Mouse (Mus musculus): Measurements from ENCODE around the gene Phldb3. TPM values are rescaled to one million over a fixed set of nuclear protein-coding genes. Genes with fewer than 3 reads are reported as not detected.

Phldb3 gene
- polyA plus RNA-seq, 1 experiment from 2014 or later, result 0.17 TPM

GRCm38 (mm10) chr7:24671944-24672439 lies 61.4 kb downstream of the Phldb3 start:
- no peak for ATAC-seq (replicated peaks; ENCODE audit: low FRiP score)
- 91% methylated on average over 23 of the region's 23 CpGs for WGBS
- Histone ChIP-seq H3K4me3 (replicated peaks) (no peak overlapping the region), H3K9me3 (replicated peaks) (no peaks in the 10 kb centered on the region), H3K9ac (no peak overlapping the region), H3K4me2 (no peak overlapping the region), H3K27me3 (no peaks in the 10 kb centered on the region), H3K4me1 (no peaks in the 10 kb centered on the region), H3K27ac (no peak overlapping the region), H3K36me3 (no peaks in the 10 kb centered on the region)

- Histone ChIP-seq H3K4me1 (no peaks in the 10 kb centered on the region), H3K9ac (no peak within 1 kb of the TSS), H3K27me3 (no peaks in the 10 kb centered on the region), H3K4me3 (replicated peaks) (no peak within 1 kb of the TSS), H3K4me2 (no peak within 1 kb of the TSS), H3K9me3 (replicated peaks) (no peaks in the 10 kb centered on the region), H3K27ac (no peak within 1 kb of the TSS), H3K36me3 (no peaks in the 10 kb centered on the region)
- WGBS, result 86% methylated on average over 9 of the region's 9 CpGs
- ATAC-seq (replicated peaks; ENCODE audit: low FRiP score), result no peak
Observed at GRCm38 (mm10) chr7:24676575-24676974, 66.0 kb downstream of the Phldb3 start, which contains the start of gene Tex101. Gene Tex101 (minus strand): TSS chr7:24676675.

Other genes with a start within 250 kb of the Phldb3 start
- gene Kcnn4, start 240.5 kb upstream of the Phldb3 start, polyA plus RNA-seq (2015; fragmentation: Nextera tagmentation; extraction: Ambion mirVana), result 4.9 and 5.5 TPM in 2 replicates
- 28.0 and 32.8 TPM in 2 replicates for gene Smg9, start 211.1 kb upstream of the Phldb3 start, polyA plus RNA-seq (2015; fragmentation: Nextera tagmentation; extraction: Ambion mirVana)
- gene Irgc1, start 158.5 kb upstream of the Phldb3 start, polyA plus RNA-seq (2015; fragmentation: Nextera tagmentation; extraction: Ambion mirVana), result not detected in 2 replicates
- gene Plaur, start 148.3 kb upstream of the Phldb3 start, polyA plus RNA-seq (2015; fragmentation: Nextera tagmentation; extraction: Ambion mirVana), result 14.4 and 15.3 TPM in 2 replicates
- 6.8 and 7.3 TPM in 2 replicates for gene Cadm4, start 128.7 kb upstream of the Phldb3 start, polyA plus RNA-seq (2015; fragmentation: Nextera tagmentation; extraction: Ambion mirVana)
- gene Zfp428, start 103.8 kb upstream of the Phldb3 start, polyA plus RNA-seq (2015; fragmentation: Nextera tagmentation; extraction: Ambion mirVana), result 61.6 and 66.6 TPM in 2 replicates
- gene AC161166.1, start 98.3 kb upstream of the Phldb3 start, polyA plus RNA-seq (2015; fragmentation: Nextera tagmentation; extraction: Ambion mirVana), result 0.48 and 0.68 TPM in 2 replicates
- gene Irgq, start 80.1 kb upstream of the Phldb3 start, polyA plus RNA-seq (2015; fragmentation: Nextera tagmentation; extraction: Ambion mirVana), result 7.4 and 8.3 TPM in 2 replicates
- gene Pinlyp, start 64.6 kb upstream of the Phldb3 start, polyA plus RNA-seq (2015; fragmentation: Nextera tagmentation; extraction: Ambion mirVana), result 0.31 and 0.33 TPM in 2 replicates
- gene Xrcc1, start 64.5 kb upstream of the Phldb3 start, polyA plus RNA-seq (2015; fragmentation: Nextera tagmentation; extraction: Ambion mirVana), result 117 and 137 TPM in 2 replicates
- 46.8 and 48.4 TPM in 2 replicates for gene Ethe1, start 23.2 kb upstream of the Phldb3 start, polyA plus RNA-seq (2015; fragmentation: Nextera tagmentation; extraction: Ambion mirVana)
- 4.0 and 5.5 TPM in 2 replicates for gene Zfp575, start 23.1 kb upstream of the Phldb3 start, polyA plus RNA-seq (2015; fragmentation: Nextera tagmentation; extraction: Ambion mirVana)
- 1.0 and 1.2 TPM in 2 replicates for gene Lypd3, start 25.8 kb downstream of the Phldb3 start, polyA plus RNA-seq (2015; fragmentation: Nextera tagmentation; extraction: Ambion mirVana)
- not detected in 2 replicates for gene Tex101, start 65.9 kb downstream of the Phldb3 start, polyA plus RNA-seq (2015; fragmentation: Nextera tagmentation; extraction: Ambion mirVana)
- gene BC049730, start 98.5 kb downstream of the Phldb3 start, polyA plus RNA-seq (2015; fragmentation: Nextera tagmentation; extraction: Ambion mirVana), result not detected in 2 replicates
- not detected in 2 replicates for gene Gm4763, start 116.1 kb downstream of the Phldb3 start, polyA plus RNA-seq (2015; fragmentation: Nextera tagmentation; extraction: Ambion mirVana)
- 0.36 and 0.38 TPM in 2 replicates for gene Cd177, start 149.5 kb downstream of the Phldb3 start, polyA plus RNA-seq (2015; fragmentation: Nextera tagmentation; extraction: Ambion mirVana)
- gene Ceacam10, start 166.4 kb downstream of the Phldb3 start, polyA plus RNA-seq (2015; fragmentation: Nextera tagmentation; extraction: Ambion mirVana), result not detected in 2 replicates

Measured in kidney, embryonic 15.5 days (tissue).